Mouse (Mus musculus) G1E (cell line): ENCODE measurements around the gene Zfp790. TPM values are rescaled to one million over a fixed set of nuclear protein-coding genes. Genes with fewer than 3 reads are reported as not detected.

ENCODE experiments used
- ATAC-seq: 2 replicates; pipeline ENCODE4 v1.8.0; 2016; ENCODE audit warnings: mild to moderate bottlenecking; ENCODE audit not compliant: insufficient number of reproducible peaks, poor library complexity, low FRiP score, severe bottlenecking; ENCODE audit errors: extremely low read depth
- DNase-seq: peaks from one replicate; pipeline ENCODE4 v3.0.0; 2012; ENCODE audit warnings: low spot score
- H3K27me3 ChIP-seq: 2 replicates; pipeline ENCODE4 v1.6.1; 2012; ENCODE audit warnings: mild to moderate bottlenecking, low read length, inconsistent platforms; ENCODE audit not compliant: insufficient read depth
- H3K36me3 ChIP-seq: replicated peaks from 2 replicates; pipeline ENCODE3; 2012; ENCODE audit warnings: mild to moderate bottlenecking, inconsistent platforms
- H3K4me1 ChIP-seq: 2 replicates; pipeline ENCODE4 v1.6.1; 2012; ENCODE audit warnings: low read depth, low read length, inconsistent platforms, mixed read lengths; ENCODE audit not compliant: insufficient read depth
- H3K4me3 ChIP-seq: 2 replicates; pipeline ENCODE4 v1.5.1; 2012; ENCODE audit warnings: low read depth, mild to moderate bottlenecking, inconsistent platforms, low read length, moderate library complexity, mixed read lengths
- H3K9me3 ChIP-seq: replicated peaks from 2 replicates; pipeline ENCODE4 v1.6.1; 2012; ENCODE audit warnings: inconsistent platforms
- CTCF ChIP-seq: IDR thresholded peaks from 2 replicates; pipeline ENCODE4 v1.5.1; 2012; ENCODE audit warnings: low read depth, low read length, inconsistent platforms, mixed read lengths
- GATA1 ChIP-seq: IDR thresholded peaks from 2 replicates; pipeline ENCODE4 v1.6.1; 2012; ENCODE audit warnings: borderline replicate concordance, low read length, inconsistent platforms, mixed read lengths
- GATA2 ChIP-seq: IDR thresholded peaks from 2 replicates; pipeline ENCODE4 v1.6.1; 2012; ENCODE audit warnings: low read depth, low read length, inconsistent platforms, borderline replicate concordance
- POLR2AphosphoS5 ChIP-seq: IDR thresholded peaks from 2 replicates; pipeline ENCODE4 v1.6.1; 2012; ENCODE audit warnings: low read depth, low read length, inconsistent platforms; ENCODE audit not compliant: insufficient replicate concordance
- TAL1 ChIP-seq: conservative IDR thresholded peaks from 2 replicates; pipeline ENCODE4 v1.6.1; 2012; ENCODE audit warnings: low read depth, low read length, inconsistent platforms, mixed read lengths
- polyA plus RNA-seq: library from polyadenylated mRNA; stranded (reverse); fragments of >175 nt; gene quantifications from 2 replicates; pipeline ENCODE4 v1.2.3, GENCODE M21; 2012
- total RNA-seq, 2 experiments: library from RNA; stranded (forward) in 1 of 2; stranded (reverse) in 1 of 2; fragments of 200-1000 nt in 1 of 2; fragments of >200 nt in 1 of 2; fragmentation: Nextera tagmentation in 1 of 2; gene quantifications; 2 replicates each; pipeline ENCODE4 v1.2.3; 2014 to 2017

The Zfp790 gene
- total and polyA plus RNA-seq, 3 experiments = 0.75 to 12.7 (median 12.5) TPM

- peaks cover 26% of the 10 kb centered on the region for H3K9me3 ChIP-seq
- DNase-seq (no peak), ATAC-seq (no peak)
- H3K4me1 ChIP-seq = peaks cover 14% of the 10 kb centered on the region
- no peak overlapping the region for H3K4me3 ChIP-seq
- TF ChIP-seq TAL1 = no peak
- no peak for TF ChIP-seq POLR2AphosphoS5
- no peak for TF ChIP-seq CTCF
- no peak for TF ChIP-seq GATA2
- no peak for TF ChIP-seq GATA1
- H3K36me3 ChIP-seq = peaks cover 86% of the 10 kb centered on the region
- no peaks in the 10 kb centered on the region for H3K27me3 ChIP-seq
These were observed 41.5 kb upstream of the Zfp790 start for GRCm38 (mm10) chr7:29774371-29774770.

GRCm38 (mm10) chr7:29776568-29776967, 39.3 kb upstream of the Zfp790 start:
- H3K4me1 ChIP-seq = peaks cover 2% of the 10 kb centered on the region; the same call in 1 of the 2 replicates
- H3K4me3 ChIP-seq = no peak overlapping the region; the same call in 1 of the 2 replicates
- H3K36me3 ChIP-seq = peaks cover 75% of the 10 kb centered on the region
- ATAC-seq (no peak), DNase-seq (no peak)
- H3K27me3 ChIP-seq = no peaks in the 10 kb centered on the region
- TF ChIP-seq POLR2AphosphoS5 (no peak), GATA2 (no peak), TAL1 (no peak), CTCF (no peak), GATA1 (no peak)
- peaks cover 26% of the 10 kb centered on the region for H3K9me3 ChIP-seq

- DNase-seq (no peak), ATAC-seq (no peak)
- Histone ChIP-seq H3K4me3 (no peak overlapping the region), H3K27me3 (no peaks in the 10 kb centered on the region), H3K4me1 (no peaks in the 10 kb centered on the region), H3K9me3 (peaks cover 26% of the 10 kb centered on the region), H3K36me3 (peaks cover 71% of the 10 kb centered on the region)
- TF ChIP-seq GATA1 = no peak
- no peak for TF ChIP-seq CTCF
- no peak for TF ChIP-seq TAL1
- no peak for TF ChIP-seq GATA2
- no peak for TF ChIP-seq POLR2AphosphoS5
These were observed 38.5 kb upstream of the Zfp790 start for GRCm38 (mm10) chr7:29777372-29777771.

GRCm38 (mm10) chr7:29783871-29784551, 31.9 kb upstream of the Zfp790 start, which contains the start of gene Zfp30:
Gene Zfp30, plus strand, starts transcription at chr7:29783998.
- no peak for TF ChIP-seq CTCF
- no peak for TF ChIP-seq GATA2
- TF ChIP-seq GATA1 = no peak
- TF ChIP-seq TAL1 = no peak
- TF ChIP-seq POLR2AphosphoS5 = no peak
- Histone ChIP-seq H3K9me3 (no peaks in the 10 kb centered on the region), H3K27me3 (no peaks in the 10 kb centered on the region), H3K4me3 (peak within 1 kb of the TSS; percentile 87), H3K36me3 (peaks cover 19% of the 10 kb centered on the region), H3K4me1 (peaks cover 22% of the 10 kb centered on the region)
- DNase-seq (peak; percentile 74), ATAC-seq (peak; percentile 62)

- Histone ChIP-seq H3K27me3 (no peaks in the 10 kb centered on the region), H3K9me3 (no peaks in the 10 kb centered on the region), H3K4me3 (no peak overlapping the region), H3K4me1 (peaks cover 22% of the 10 kb centered on the region), H3K36me3 (peaks cover 23% of the 10 kb centered on the region)
- DNase-seq = no peak
- no peak for TF ChIP-seq GATA1
- TF ChIP-seq POLR2AphosphoS5 = no peak
- no peak for TF ChIP-seq TAL1
- TF ChIP-seq GATA2 = no peak
- TF ChIP-seq CTCF = no peak
- no peak for ATAC-seq
These were observed 30.9 kb upstream of the Zfp790 start for GRCm38 (mm10) chr7:29785023-29785422.

GRCm38 (mm10) chr7:29785888-29786287, 30.0 kb upstream of the Zfp790 start:
- DNase-seq = no peak
- ATAC-seq = no peak
- Histone ChIP-seq H3K36me3 (peaks cover 27% of the 10 kb centered on the region), H3K27me3 (no peaks in the 10 kb centered on the region), H3K4me1 (peaks cover 22% of the 10 kb centered on the region), H3K9me3 (no peaks in the 10 kb centered on the region), H3K4me3 (no peak overlapping the region)
- no peak for TF ChIP-seq CTCF
- TF ChIP-seq TAL1 = no peak
- no peak for TF ChIP-seq POLR2AphosphoS5
- no peak for TF ChIP-seq GATA1
- TF ChIP-seq GATA2 = no peak
